Mouse (Mus musculus) lung, postnatal 0 days (tissue): ENCODE data around the gene Pou6f2.

Experiments
- CTCF ChIP-seq: IDR thresholded peaks from 2 replicates; pipeline ENCODE4 v1.5.1; 2016; ENCODE audit warnings: antibody characterized with exemption, mild to moderate bottlenecking
- EP300 ChIP-seq: IDR thresholded peaks from 2 replicates; pipeline ENCODE4 v1.6.1; 2016; ENCODE audit warnings: antibody characterized with exemption, mild to moderate bottlenecking, control low read depth

GRCm38 (mm10) chr13:18323407-18323806, 74.1 kb downstream of the Pou6f2 start:
- TF ChIP-seq CTCF (no peak), EP300 (no peak)
